Mouse (Mus musculus) spleen, adult 2 months (tissue): ENCODE measurements around the gene Umod. TPM values are rescaled to one million over a fixed set of nuclear protein-coding genes. Genes with fewer than 3 reads are reported as not detected.

Source experiments
- DNase-seq, 2 experiments: peaks; one replicate each; pipeline versions ENCODE4 v3.0.0 to v3.0.0-alpha.2; 2012 to 2021; ENCODE audit warnings: low spot score in 2 of 2, low read depth in 1 of 2
- H3K27ac ChIP-seq: fragments of 200-500 bp; 2 replicates; pipeline ENCODE4 v1.5.1; 2012; ENCODE audit warnings: low read length, inconsistent platforms; ENCODE audit not compliant: insufficient read depth
- H3K27me3 ChIP-seq: fragments of 200-500 bp; 2 replicates; pipeline ENCODE4 v1.6.1; 2012; ENCODE audit warnings: mild to moderate bottlenecking, moderate library complexity, low read length, inconsistent platforms; ENCODE audit not compliant: control insufficient read depth, insufficient read depth
- H3K36me3 ChIP-seq: fragments of 200-500 bp; 2 replicates; pipeline ENCODE4 v1.6.1; 2012; ENCODE audit warnings: mild to moderate bottlenecking, low read length, inconsistent platforms; ENCODE audit not compliant: control insufficient read depth, insufficient read depth
- H3K4me1 ChIP-seq: fragments of 200-500 bp; 2 replicates; pipeline ENCODE4 v1.6.1; 2011; ENCODE audit warnings: inconsistent platforms; ENCODE audit not compliant: control insufficient read depth, insufficient read depth, insufficient read length
- H3K4me3 ChIP-seq: fragments of 200-500 bp; 2 replicates; pipeline ENCODE4 v1.5.1; 2011; ENCODE audit warnings: mild to moderate bottlenecking, inconsistent platforms; ENCODE audit not compliant: insufficient read depth, insufficient read length; ENCODE audit errors: extremely low read depth
- CTCF ChIP-seq: fragments of 200-500 bp; IDR thresholded peaks from 2 replicates; pipeline ENCODE4 v1.5.1; 2011; ENCODE audit warnings: mild to moderate bottlenecking, inconsistent platforms; ENCODE audit not compliant: insufficient read depth, insufficient read length, insufficient replicate concordance; ENCODE audit errors: extremely low read depth
- POLR2A ChIP-seq: fragments of 200-500 bp; IDR thresholded peaks from 2 replicates; pipeline ENCODE4 v1.6.1; 2011; ENCODE audit warnings: low read depth, low read length, inconsistent platforms
- WGBS: fragments of 180-500 bp; shearing (Covaris S2); methylation state at CpG from one replicate; pipeline ENCODE4 v1.1.7; 2018; 5-methylcytosine and 5-hydroxymethylcytosine counted together
- polyA plus RNA-seq: library from polyadenylated mRNA; depleted of rRNA; stranded (reverse); fragments of >200 nt; gene quantifications from 2 replicates; pipeline ENCODE4 v1.2.3, GENCODE M21; 2012

The Umod gene
- polyA plus RNA-seq, 1 experiment = 0.75 TPM

GRCm38 (mm10) chr7:119490041-119490780 lies 11.1 kb upstream of the Umod start:
- Histone ChIP-seq H3K36me3 (no peaks in the 10 kb centered on the region), H3K4me1 (no peaks in the 10 kb centered on the region), H3K27me3 (no peaks in the 10 kb centered on the region), H3K4me3 (no peak overlapping the region), H3K27ac (no peak overlapping the region)
- no peak for DNase-seq
- no peak for TF ChIP-seq POLR2A
- TF ChIP-seq CTCF = no peak
- 87% methylated on average over 4 of the region's 4 CpGs for WGBS

- Histone ChIP-seq H3K27ac (no peak overlapping the region), H3K4me3 (no peak overlapping the region), H3K36me3 (no peaks in the 10 kb centered on the region), H3K4me1 (no peaks in the 10 kb centered on the region), H3K27me3 (no peaks in the 10 kb centered on the region)
- 39% methylated on average over 5 of the region's 5 CpGs for WGBS
- TF ChIP-seq POLR2A (no peak), CTCF (no peak)
- DNase-seq = no peak
Observed at GRCm38 (mm10) chr7:119486683-119487082, 7.6 kb upstream of the Umod start.

GRCm38 (mm10) chr7:119484154-119484553 lies 5.1 kb upstream of the Umod start:
- TF ChIP-seq CTCF (no peak), POLR2A (no peak)
- WGBS = 84% methylated on average over 4 of the region's 4 CpGs
- no peaks in the 10 kb centered on the region for H3K27me3 ChIP-seq

DNA sequence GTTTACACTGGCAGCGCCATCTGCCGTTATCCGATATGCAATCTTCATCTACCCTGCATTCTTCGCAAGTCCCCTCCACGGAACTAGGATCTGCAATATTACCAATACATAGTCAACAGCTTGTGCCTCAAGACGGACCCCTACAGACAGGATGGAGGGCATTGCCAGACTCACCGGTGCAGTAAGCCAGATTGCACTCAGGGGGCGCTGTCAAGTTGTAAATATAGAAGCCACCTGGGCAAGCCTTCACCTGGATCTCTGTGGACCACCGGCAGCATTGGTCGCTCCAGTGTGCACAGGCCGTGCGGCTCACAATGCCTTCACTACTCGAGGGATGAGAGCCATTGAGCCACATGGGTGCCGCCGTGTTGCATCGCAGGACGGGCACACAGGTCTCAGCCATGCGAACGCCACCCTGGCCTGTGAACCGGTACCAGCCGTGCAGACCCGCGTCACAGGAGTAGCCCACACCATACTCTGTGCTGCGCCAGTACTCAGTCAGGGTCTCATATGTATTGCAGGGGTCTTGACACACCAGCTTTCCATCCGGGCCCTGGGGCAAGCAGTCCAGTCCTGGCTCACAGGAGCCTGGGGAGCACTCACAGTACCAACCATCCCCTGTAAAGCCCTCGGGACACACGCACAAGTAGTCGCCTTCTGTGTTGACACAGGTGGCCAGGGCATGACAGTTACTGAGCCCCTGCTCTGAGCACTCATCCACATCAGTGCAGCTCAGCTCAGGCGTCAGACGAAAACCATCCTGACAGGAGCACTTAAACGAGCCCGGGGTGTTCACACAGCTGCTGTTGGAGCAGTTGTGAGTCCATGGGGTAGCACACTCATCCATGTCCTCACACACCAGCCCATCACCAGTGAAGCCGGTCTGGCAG lies 2.3 kb downstream of the Umod start:
- Histone ChIP-seq H3K27ac (no peak overlapping the region), H3K27me3 (no peaks in the 10 kb centered on the region), H3K36me3 (no peaks in the 10 kb centered on the region), H3K4me1 (no peaks in the 10 kb centered on the region), H3K4me3 (no peak overlapping the region)
- TF ChIP-seq POLR2A = no peak
- no peak for TF ChIP-seq CTCF
- no peak for DNase-seq
- 81% methylated on average over 33 of the region's 33 CpGs for WGBS

More at GRCm38 (mm10) chr7:119484154-119484553, 5.1 kb upstream of the Umod start:
- Histone ChIP-seq H3K36me3 (no peaks in the 10 kb centered on the region), H3K4me3 (no peak overlapping the region), H3K4me1 (no peaks in the 10 kb centered on the region), H3K27ac (no peak overlapping the region)
- no peak for DNase-seq

DNA sequence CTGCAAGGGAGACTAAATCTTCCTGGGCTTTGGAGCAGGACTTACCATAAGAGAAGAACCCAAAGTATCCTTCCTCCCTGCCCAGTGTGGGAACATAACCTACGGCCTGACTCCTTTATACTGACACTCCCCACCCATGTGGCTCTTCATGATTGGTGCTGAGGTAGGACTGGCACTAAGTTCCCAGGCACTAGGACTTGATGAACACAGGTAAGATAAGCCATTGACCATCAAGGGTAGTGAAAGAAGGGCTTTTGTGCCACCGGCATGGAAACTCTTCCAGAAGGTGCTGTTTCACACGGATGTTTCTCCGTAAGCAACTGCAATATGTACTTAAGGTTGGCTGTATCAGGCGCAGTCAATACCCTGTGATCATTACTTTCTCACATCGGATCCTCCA lies 19.9 kb downstream of the Umod start, which contains the start of gene Gp2:
Gp2 (minus strand) TSS at position 101 of the 400 bp plus-strand sequence.
- 88% methylated on average over 6 of the region's 6 CpGs for WGBS
- no peaks in the 10 kb centered on the region for H3K27me3 ChIP-seq
- TF ChIP-seq POLR2A = no peak
- TF ChIP-seq CTCF = no peak
- H3K4me3 ChIP-seq = no peak within 1 kb of the TSS
- DNase-seq = no peak
- H3K4me1 ChIP-seq = no peaks in the 10 kb centered on the region
- H3K27ac ChIP-seq = no peak within 1 kb of the TSS
- no peaks in the 10 kb centered on the region for H3K36me3 ChIP-seq

DNA sequence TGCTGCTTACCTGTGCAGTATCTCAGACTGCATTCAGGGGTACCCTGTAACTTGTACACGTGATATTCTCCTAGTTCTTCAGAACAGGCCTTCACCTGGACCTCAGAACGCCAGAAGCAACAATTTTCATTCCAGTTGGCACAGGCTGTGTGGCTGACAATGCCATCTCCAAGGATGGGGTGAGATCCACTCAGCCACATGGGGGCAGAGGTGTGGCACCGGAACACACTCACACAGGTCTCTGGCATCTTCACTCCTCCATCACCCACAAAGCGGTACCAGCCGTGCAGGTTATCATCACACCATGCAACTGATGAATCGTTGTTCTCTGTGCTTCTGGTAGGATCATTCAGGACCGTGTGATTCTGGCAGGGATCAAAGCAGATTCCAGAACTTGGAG lies 24.9 kb downstream of the Umod start:
- TF ChIP-seq POLR2A = no peak
- no peak for TF ChIP-seq CTCF

More for the DNA sequence above, 24.9 kb downstream of the Umod start:
- Histone ChIP-seq H3K4me3 (no peak overlapping the region), H3K36me3 (no peaks in the 10 kb centered on the region), H3K27ac (no peak overlapping the region), H3K4me1 (no peaks in the 10 kb centered on the region), H3K27me3 (no peaks in the 10 kb centered on the region)
- 85% methylated on average over 7 of the region's 7 CpGs for WGBS
- no peak for DNase-seq
